Mouse (Mus musculus) thymus, adult 2 months (tissue): ENCODE results near the gene Cd40lg. TPM values are rescaled to one million over a fixed set of nuclear protein-coding genes. Genes with fewer than 3 reads are reported as not detected.

Experiments used
- DNase-seq: peaks from one replicate; pipeline ENCODE4 v3.0.0; 2021
- H3K27ac ChIP-seq: fragments of 200-500 bp; 2 replicates; pipeline ENCODE4 v1.5.1; 2012; ENCODE audit warnings: low read length, control low read depth; ENCODE audit not compliant: control insufficient read depth, insufficient read depth
- H3K27me3 ChIP-seq: fragments of 200-500 bp; 2 replicates; pipeline ENCODE4 v1.6.1; 2012; ENCODE audit warnings: mild to moderate bottlenecking, low read length, moderate library complexity, mixed read lengths; ENCODE audit not compliant: control insufficient read depth, insufficient read depth
- H3K36me3 ChIP-seq: fragments of 200-500 bp; 2 replicates; pipeline ENCODE4 v1.6.1; 2012; ENCODE audit warnings: mild to moderate bottlenecking, low read length, moderate library complexity; ENCODE audit not compliant: control insufficient read depth, insufficient read depth
- H3K4me1 ChIP-seq: fragments of 200-500 bp; replicated peaks from 2 replicates; pipeline ENCODE4 v1.6.1; 2012; ENCODE audit warnings: low read length; ENCODE audit not compliant: control insufficient read depth, insufficient read depth
- H3K4me3 ChIP-seq: fragments of 200-500 bp; 2 replicates; pipeline ENCODE4 v1.5.1; 2012; ENCODE audit warnings: mild to moderate bottlenecking, low read length, control low read depth, moderate library complexity; ENCODE audit not compliant: control insufficient read depth, insufficient read depth
- CTCF ChIP-seq: fragments of 200-500 bp; IDR thresholded peaks from 2 replicates; pipeline ENCODE4 v1.5.1; 2012; ENCODE audit warnings: mild to moderate bottlenecking, control low read depth, low read length, moderate library complexity, borderline replicate concordance; ENCODE audit not compliant: control insufficient read depth, poor library complexity, insufficient read depth; ENCODE audit errors: extremely low read depth
- POLR2A ChIP-seq: fragments of 200-500 bp; IDR thresholded peaks from 2 replicates; pipeline ENCODE4 v1.6.1; 2012; ENCODE audit warnings: mild to moderate bottlenecking, low read length, control low read depth, moderate library complexity; ENCODE audit not compliant: control insufficient read depth, poor library complexity, insufficient read depth; ENCODE audit errors: extremely low read depth
- WGBS: fragments of 180-500 bp; shearing (Covaris S2); methylation state at CpG from one replicate; pipeline ENCODE4 v1.1.7; 2018; 5-methylcytosine and 5-hydroxymethylcytosine counted together
- polyA plus RNA-seq: library from polyadenylated mRNA; depleted of rRNA; stranded (reverse); fragments of >200 nt; gene quantifications from 2 replicates; pipeline ENCODE4 v1.2.3, GENCODE M21; 2012; rRNA removed

Gene Cd40lg
- polyA plus RNA-seq, 1 experiment, result 7.2 TPM

DNA sequence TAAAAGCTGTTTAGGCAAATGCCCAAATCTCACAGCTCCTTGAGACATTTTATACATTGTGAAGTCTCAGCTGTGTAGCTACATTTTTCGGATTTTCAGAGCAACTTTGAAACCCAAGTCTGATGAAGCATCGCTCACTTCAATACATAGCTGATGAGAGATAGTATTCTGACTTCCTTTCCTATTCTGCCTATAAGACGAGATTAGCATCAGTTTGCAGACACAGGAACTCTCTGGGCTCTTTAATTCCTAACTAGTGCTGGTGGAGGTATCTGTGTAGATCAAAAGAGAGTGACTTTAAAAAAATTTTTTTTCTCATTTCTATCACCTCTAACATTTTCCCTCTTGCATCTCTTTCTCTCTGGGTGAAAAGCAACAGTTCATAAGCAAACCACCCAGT, 26.6 kb downstream of the Cd40lg start:
- Histone ChIP-seq H3K27ac (no peak overlapping the region), H3K27me3 (no peaks in the 10 kb centered on the region), H3K36me3 (peaks cover 18% of the 10 kb centered on the region), H3K4me3 (no peak overlapping the region), H3K4me1 (no peaks in the 10 kb centered on the region)
- WGBS, result 14% methylated on average over 3 of the region's 3 CpGs
- no peak for TF ChIP-seq CTCF
- no peak for TF ChIP-seq POLR2A
- no peak for DNase-seq

- H3K4me1 ChIP-seq, result peaks cover 5% of the 10 kb centered on the region
Observed at GRCm38 (mm10) chrX:57253329-57254055, 41.5 kb downstream of the Cd40lg start.

GRCm38 (mm10) chrX:57260744-57261143, 48.8 kb downstream of the Cd40lg start:
- no peak for TF ChIP-seq CTCF
- no peak for TF ChIP-seq POLR2A
- 64% methylated on average over 2 of the region's 2 CpGs for WGBS
- no peaks in the 10 kb centered on the region for H3K27me3 ChIP-seq
- H3K4me3 ChIP-seq, result no peak overlapping the region
- H3K4me1 ChIP-seq, result no peaks in the 10 kb centered on the region
- no peaks in the 10 kb centered on the region for H3K36me3 ChIP-seq
- DNase-seq, result peak; percentile 45
- no peak overlapping the region for H3K27ac ChIP-seq

More at GRCm38 (mm10) chrX:57253329-57254055, 41.5 kb downstream of the Cd40lg start:
- TF ChIP-seq CTCF (no peak), POLR2A (no peak)
- Histone ChIP-seq H3K4me3 (no peak overlapping the region), H3K36me3 (peaks cover 11% of the 10 kb centered on the region), H3K27ac (peak overlapping the region; percentile 69), H3K27me3 (no peaks in the 10 kb centered on the region)
- peak; percentile 32 for DNase-seq
- 23% methylated on average over 7 of the region's 7 CpGs for WGBS

DNA sequence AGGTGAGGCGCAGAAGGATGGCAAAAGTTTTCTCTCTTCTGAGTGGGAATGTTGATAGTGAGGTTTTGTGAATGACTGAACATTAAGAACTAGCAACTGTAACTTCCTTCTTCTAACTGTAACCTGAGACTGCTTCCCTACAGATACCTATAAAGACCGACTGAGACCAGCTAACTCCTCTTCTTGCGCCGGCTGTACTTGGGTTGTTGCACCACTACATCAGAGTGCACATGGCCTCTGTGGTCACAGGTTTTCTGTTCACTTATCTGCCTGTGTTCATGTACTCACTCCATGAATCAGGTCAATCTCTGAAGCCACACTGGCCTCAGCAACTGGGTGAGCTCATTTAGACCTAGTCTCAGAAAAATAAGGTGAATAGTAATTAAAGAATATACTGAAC, 51.6 kb downstream of the Cd40lg start:
- H3K4me3 ChIP-seq, result no peak overlapping the region
- no peaks in the 10 kb centered on the region for H3K4me1 ChIP-seq
- DNase-seq, result no peak
- TF ChIP-seq POLR2A (no peak), CTCF (no peak)
- 77% methylated on average over 4 of the region's 4 CpGs for WGBS
- H3K27me3 ChIP-seq, result no peaks in the 10 kb centered on the region
- no peaks in the 10 kb centered on the region for H3K36me3 ChIP-seq
- no peak overlapping the region for H3K27ac ChIP-seq

Other genes starting within 250 kb of the Cd40lg start
- not detected in 2 replicates for gene Brs3, start 169.1 kb upstream of the Cd40lg start, polyA plus RNA-seq
- gene Htatsf1, start 158.6 kb upstream of the Cd40lg start, polyA plus RNA-seq, result 16.9 and 27.7 TPM in 2 replicates
- gene Vgll1, start 124.0 kb upstream of the Cd40lg start, polyA plus RNA-seq, result not detected in 2 replicates
- gene Arhgef6, start 126.6 kb downstream of the Cd40lg start, polyA plus RNA-seq, result 68.6 and 78.3 TPM in 2 replicates
- gene Rbmx, start 180.9 kb downstream of the Cd40lg start, polyA plus RNA-seq, result 52.7 and 54.5 TPM in 2 replicates
- not detected in 2 replicates for gene Gm364, start 197.0 kb downstream of the Cd40lg start, polyA plus RNA-seq